Mouse (Mus musculus) right cerebral cortex, adult 2 months (tissue): Measurements from ENCODE around the gene Atrn.
A peak's percentile ranks its signal among the peaks of the same experiment; 100 is the strongest.
"Not testable (repeated sequence)": the region's sequence is repeated elsewhere in the genome, so short reads cannot be mapped to it uniquely, and the experiment has no call there.

Experiments used
- DNase-seq, 2 experiments: peaks; one replicate each; pipeline ENCODE4 v3.0.0; 2021 to 2022; ENCODE audit warnings: low spot score in 2 of 2

Atrn gene

GRCm38 (mm10) chr2:130961851-130962250 lies 55.6 kb downstream of the Atrn start:
- peak in 1 of 2 experiments; percentile 38 for DNase-seq

- no peak for DNase-seq
Observed at GRCm38 (mm10) chr2:130965042-130965441, 58.7 kb downstream of the Atrn start.

GRCm38 (mm10) chr2:130971030-130971429 lies 64.7 kb downstream of the Atrn start:
- DNase-seq, result no peak

- DNase-seq, result no peak
Observed at GRCm38 (mm10) chr2:130972386-130972785, 66.1 kb downstream of the Atrn start.

- DNase-seq, result no peak
Observed at GRCm38 (mm10) chr2:130974928-130975327, 68.6 kb downstream of the Atrn start.

- DNase-seq, result no peak
Observed at GRCm38 (mm10) chr2:130977589-130977988, 71.3 kb downstream of the Atrn start.

- DNase-seq, result no peak
Observed at GRCm38 (mm10) chr2:130978058-130978847, 72.0 kb downstream of the Atrn start.

GRCm38 (mm10) chr2:130979138-130979537 lies 72.8 kb downstream of the Atrn start:
- DNase-seq, result no peak

GRCm38 (mm10) chr2:130992818-130993217 lies 86.5 kb downstream of the Atrn start:
- peak; percentile 16 to 24 for DNase-seq

- no peak for DNase-seq
Observed at GRCm38 (mm10) chr2:131009123-131009522, 102.8 kb downstream of the Atrn start.

- no peak for DNase-seq
Observed at GRCm38 (mm10) chr2:131010566-131010965, 104.3 kb downstream of the Atrn start.

- no peak for DNase-seq
Observed at GRCm38 (mm10) chr2:131025230-131025629, 118.9 kb downstream of the Atrn start.

- DNase-seq, result no peak
Observed at GRCm38 (mm10) chr2:131026941-131027340, 120.6 kb downstream of the Atrn start.

GRCm38 (mm10) chr2:131029065-131029935 lies 123.0 kb downstream of the Atrn start:
- peak in 1 of 2 experiments; percentile 25 for DNase-seq

GRCm38 (mm10) chr2:131030561-131030960 lies 124.3 kb downstream of the Atrn start:
- DNase-seq, result no peak

- DNase-seq, result no peak
Observed at GRCm38 (mm10) chr2:131030998-131031397, 124.7 kb downstream of the Atrn start.

- not testable (repeated sequence) for DNase-seq
Observed at GRCm38 (mm10) chr2:131031406-131031805, 125.1 kb downstream of the Atrn start.

- DNase-seq, result no peak
Observed at GRCm38 (mm10) chr2:131036343-131036742, 130.0 kb downstream of the Atrn start.

GRCm38 (mm10) chr2:131036757-131037156 lies 130.5 kb downstream of the Atrn start:
- no peak for DNase-seq

GRCm38 (mm10) chr2:131037226-131037990 lies 131.1 kb downstream of the Atrn start:
- DNase-seq, result peak in 1 of 2 experiments; percentile 57

- no peak for DNase-seq
Observed at GRCm38 (mm10) chr2:131038197-131038596, 131.9 kb downstream of the Atrn start.

GRCm38 (mm10) chr2:131038675-131039074 lies 132.4 kb downstream of the Atrn start:
- DNase-seq, result no peak
